Mouse (Mus musculus) testis, adult 2 months (tissue): ENCODE data around the gene Slc22a4. TPM values are rescaled to one million over a fixed set of nuclear protein-coding genes. Genes with fewer than 3 reads are reported as not detected.
A peak's percentile ranks its signal among the peaks of the same experiment; 100 is the strongest.
"Not testable (repeated sequence)": the region's sequence is repeated elsewhere in the genome, so short reads cannot be mapped to it uniquely, and the experiment has no call there.

Source experiments
- H3K27ac ChIP-seq: fragments of 200-500 bp; 2 replicates; pipeline ENCODE4 v1.5.1; 2012; ENCODE audit warnings: low read depth, low read length; ENCODE audit not compliant: control insufficient read depth, insufficient read depth
- H3K27me3 ChIP-seq: fragments of 200-500 bp; 2 replicates; pipeline ENCODE4 v1.6.1; 2012; ENCODE audit warnings: mild to moderate bottlenecking, low read length, moderate library complexity; ENCODE audit not compliant: control insufficient read depth, insufficient read depth
- H3K36me3 ChIP-seq: fragments of 200-500 bp; 2 replicates; pipeline ENCODE4 v1.6.1; 2012; ENCODE audit warnings: mild to moderate bottlenecking, low read length; ENCODE audit not compliant: control insufficient read depth, insufficient read depth
- H3K4me1 ChIP-seq: fragments of 200-500 bp; 2 replicates; pipeline ENCODE4 v1.6.1; 2012; ENCODE audit warnings: low read length; ENCODE audit not compliant: control insufficient read depth, insufficient read depth
- H3K4me3 ChIP-seq: fragments of 200-500 bp; 2 replicates; pipeline ENCODE4 v1.5.1; 2012; ENCODE audit warnings: low read depth, mild to moderate bottlenecking, low read length, moderate library complexity, mixed read lengths; ENCODE audit not compliant: control insufficient read depth
- CTCF ChIP-seq: fragments of 200-500 bp; IDR thresholded peaks from 2 replicates; pipeline ENCODE4 v1.5.1; 2012; ENCODE audit warnings: low read depth, mild to moderate bottlenecking, inconsistent platforms, low read length, moderate library complexity; ENCODE audit not compliant: control insufficient read depth, insufficient read depth, insufficient replicate concordance
- POLR2A ChIP-seq: fragments of 200-500 bp; IDR thresholded peaks from 2 replicates; pipeline ENCODE4 v1.6.1; 2012; ENCODE audit warnings: low read depth, mild to moderate bottlenecking, inconsistent platforms, low read length, moderate library complexity; ENCODE audit not compliant: control insufficient read depth
- polyA plus RNA-seq: library from polyadenylated mRNA; depleted of rRNA; stranded (reverse); fragments of >200 nt; gene quantifications from 2 replicates; pipeline ENCODE4 v1.2.3, GENCODE M21; 2012

Slc22a4 gene
- polyA plus RNA-seq, 1 experiment = 0.57 TPM

DNA sequence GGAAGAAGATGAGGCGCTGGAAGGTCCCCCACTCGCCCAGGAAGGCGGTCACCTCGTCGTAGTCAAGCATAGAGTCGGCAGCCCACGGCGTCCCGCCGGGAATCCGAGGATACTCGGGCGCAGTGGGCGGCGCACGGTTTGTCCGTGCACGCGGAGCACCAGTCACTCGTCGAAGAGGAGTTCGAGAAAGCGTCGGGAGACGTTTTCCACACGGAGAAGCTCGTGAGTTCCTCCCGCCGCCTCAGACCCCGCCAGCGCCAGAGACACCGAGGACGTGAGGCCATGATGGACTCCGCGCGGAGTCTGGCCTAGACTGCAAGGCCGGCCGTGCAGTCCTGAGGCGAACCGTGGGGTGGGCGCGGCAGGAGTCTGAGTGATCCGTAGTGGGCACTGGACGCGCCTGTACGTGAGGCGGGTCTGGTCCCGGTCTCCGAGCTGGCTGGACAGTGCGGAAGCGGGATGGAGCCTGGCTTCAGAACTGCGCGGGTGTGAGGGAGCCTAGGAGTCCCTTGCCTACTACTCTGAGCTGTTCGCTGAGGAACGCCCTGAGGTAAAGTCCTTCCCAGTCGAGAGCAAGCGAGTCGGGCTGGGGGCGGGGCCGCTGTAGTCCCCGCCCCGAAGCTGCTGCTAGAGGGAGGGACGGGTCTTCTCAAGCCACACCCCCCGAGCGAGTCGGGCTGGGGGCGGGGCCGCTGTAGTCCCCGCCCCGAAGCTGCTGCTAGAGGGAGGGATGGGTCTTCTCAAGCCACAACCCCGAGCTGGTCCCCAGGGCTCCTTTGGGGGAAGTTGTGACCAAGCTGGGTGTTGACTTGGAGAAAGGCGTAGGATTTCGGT lies 47.9 kb downstream of the Slc22a4 start, which contains the start of gene Slc22a21:
Gene Slc22a21 (minus strand): TSS at position 545 of the 834 bp plus-strand sequence.
- H3K27me3 ChIP-seq = no peaks in the 10 kb centered on the region
- TF ChIP-seq POLR2A (peak; percentile 67), CTCF (no peak)
- peak within 1 kb of the TSS; percentile 99 for H3K4me3 ChIP-seq
- H3K4me1 ChIP-seq = peaks cover 3% of the 10 kb centered on the region; the same call in 1 of the 2 replicates
- H3K36me3 ChIP-seq = no peaks in the 10 kb centered on the region
- peak within 1 kb of the TSS; percentile 84 for H3K27ac ChIP-seq

GRCm38 (mm10) chr11:53979456-53979787 lies 48.5 kb downstream of the Slc22a4 start:
- H3K4me3 ChIP-seq = peak overlapping the region; percentile 99
- H3K36me3 ChIP-seq, H3K27me3 ChIP-seq, H3K4me1 ChIP-seq: not testable (repeated sequence)
- H3K27ac ChIP-seq = peak overlapping the region; percentile 84

- H3K4me3 ChIP-seq = no peak overlapping the region
- H3K4me1 ChIP-seq = peaks cover 3% of the 10 kb centered on the region; the same call in 1 of the 2 replicates
- no peaks in the 10 kb centered on the region for H3K36me3 ChIP-seq
- H3K27me3 ChIP-seq = no peaks in the 10 kb centered on the region
- TF ChIP-seq CTCF = no peak
- TF ChIP-seq POLR2A = no peak
- no peak overlapping the region for H3K27ac ChIP-seq
These were observed 50.2 kb downstream of the Slc22a4 start for GRCm38 (mm10) chr11:53977672-53978071.

- Histone ChIP-seq H3K27me3 (no peaks in the 10 kb centered on the region), H3K36me3 (no peaks in the 10 kb centered on the region), H3K4me1 (peaks cover 3% of the 10 kb centered on the region; the same call in 1 of the 2 replicates), H3K4me3 (no peak overlapping the region), H3K27ac (no peak overlapping the region)
- TF ChIP-seq POLR2A (no peak), CTCF (no peak)
These were observed 52.3 kb downstream of the Slc22a4 start for GRCm38 (mm10) chr11:53975559-53975958.

- TF ChIP-seq CTCF = no peak
- no peak for TF ChIP-seq POLR2A
- H3K36me3 ChIP-seq = no peaks in the 10 kb centered on the region; the same call in 1 of the 2 replicates
- H3K27ac ChIP-seq = no peak overlapping the region
- no peaks in the 10 kb centered on the region for H3K4me1 ChIP-seq
- H3K4me3 ChIP-seq = no peak overlapping the region
- H3K27me3 ChIP-seq = no peaks in the 10 kb centered on the region
These were observed 68.9 kb downstream of the Slc22a4 start for GRCm38 (mm10) chr11:53958984-53959383.

DNA sequence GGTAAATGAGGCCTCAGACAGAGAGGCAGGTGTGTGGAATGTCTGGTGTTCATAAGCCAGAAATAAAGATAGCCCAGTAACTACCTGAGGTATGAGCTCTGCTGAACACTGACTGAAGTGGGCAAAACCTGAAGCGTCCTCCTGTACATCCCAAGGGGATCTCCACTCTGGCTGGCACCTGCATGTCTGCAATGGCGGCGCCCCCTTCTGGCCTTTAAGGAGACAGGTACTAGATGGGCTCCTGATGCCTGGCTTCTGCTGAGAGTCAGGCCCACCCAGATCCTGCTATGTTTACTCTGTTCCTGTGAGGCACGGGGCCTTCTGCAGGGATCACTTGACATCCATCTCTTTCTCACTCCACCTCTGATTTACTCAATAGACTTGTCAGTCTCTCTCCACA lies 69.7 kb downstream of the Slc22a4 start:
- H3K27ac ChIP-seq, H3K4me1 ChIP-seq, H3K27me3 ChIP-seq, H3K4me3 ChIP-seq, H3K36me3 ChIP-seq: not testable (repeated sequence)
- peak; percentile 4; the same call in 1 of the 2 replicates for TF ChIP-seq CTCF

DNA sequence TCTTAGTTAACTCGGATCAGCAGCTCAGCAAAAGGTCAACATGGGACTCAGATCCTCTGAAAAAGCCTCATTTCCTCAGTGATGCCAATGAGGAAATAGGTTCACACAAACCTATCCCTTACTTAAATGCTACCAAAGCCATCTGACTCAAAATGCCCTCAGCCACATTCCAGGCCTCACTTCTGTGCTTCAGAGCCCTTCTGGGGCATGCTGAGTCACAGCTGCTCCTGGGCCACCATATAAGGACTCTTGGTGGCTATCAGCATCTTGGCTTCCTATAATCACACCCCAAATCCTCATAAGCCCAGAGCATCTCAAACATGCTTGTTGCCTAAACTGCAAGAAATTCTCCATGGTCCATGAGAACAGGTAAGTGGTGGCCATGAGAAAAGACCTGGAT lies 71.3 kb downstream of the Slc22a4 start:
- TF ChIP-seq POLR2A = no peak
- no peak for TF ChIP-seq CTCF
- no peak overlapping the region for H3K27ac ChIP-seq
- H3K4me3 ChIP-seq = no peak overlapping the region
- no peaks in the 10 kb centered on the region for H3K4me1 ChIP-seq
- H3K36me3 ChIP-seq = no peaks in the 10 kb centered on the region; the same call in 1 of the 2 replicates
- H3K27me3 ChIP-seq = no peaks in the 10 kb centered on the region

- 0 out of 2 replicates have a peak, but pooled peaks cover 1% of the 10 kb centered on the region for H3K36me3 ChIP-seq
- H3K27ac ChIP-seq = no peak overlapping the region
- no peaks in the 10 kb centered on the region for H3K4me1 ChIP-seq
- no peak overlapping the region for H3K4me3 ChIP-seq
- H3K27me3 ChIP-seq = no peaks in the 10 kb centered on the region
- TF ChIP-seq CTCF (no peak), POLR2A (no peak)
These were observed 73.2 kb downstream of the Slc22a4 start for GRCm38 (mm10) chr11:53954653-53955052.

DNA sequence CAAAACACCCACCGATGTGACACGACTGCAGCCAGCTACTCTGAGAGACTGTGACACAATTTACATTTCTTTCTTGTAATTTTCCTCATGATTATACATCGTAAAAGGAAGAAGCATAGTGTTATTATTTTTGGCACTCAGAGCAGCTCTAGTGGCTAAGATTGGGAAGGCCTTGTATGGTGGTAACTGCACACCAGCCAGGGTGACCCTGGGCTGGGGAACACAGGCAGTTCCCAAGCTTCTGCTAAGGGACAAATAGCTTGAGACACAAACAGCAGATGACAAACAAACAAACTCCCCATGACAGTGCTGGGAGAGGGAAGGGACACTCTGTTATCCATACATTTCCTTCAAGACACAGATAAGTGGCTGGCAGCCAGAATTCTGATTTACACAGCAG lies 77.8 kb downstream of the Slc22a4 start:
- not testable (repeated sequence) for H3K36me3 ChIP-seq, H3K4me3 ChIP-seq, H3K27me3 ChIP-seq, H3K4me1 ChIP-seq, H3K27ac ChIP-seq
